Comparison of ENCODE assay signal across 25 mouse cellular contexts in genomic region chr1:188815072-188815471, GRCm38 (mm10).
DNase-seq lines count a peak whose midpoint lies in the region; ATAC-seq lines count a peak whose summit lies in the region.
"Had no signal": no experiment of that assay in that cellular context is flagged by ENCODE, and none has a peak within 500 bp of the region (broad histone marks: within the 10 kb centered on the region; RNA-seq: fewer than 3 reads in every experiment).

No protein-coding gene starts in this region.

- H3K27ac ChIP-seq in lung, embryonic 16.5 days (ENCODE audit: low read length), result no peak overlapping the region
- no peak overlapping the region for H3K27ac ChIP-seq in embryonic facial prominence, embryonic 14.5 days (replicated peaks; ENCODE audit: low read depth, low read length)
- H3K27ac ChIP-seq: forebrain, embryonic 12.5 days; forebrain, embryonic 15.5 days; heart, adult 2 months; heart, embryonic 10.5 days; heart, embryonic 13.5 days; hindbrain, embryonic 12.5 days; hindbrain, embryonic 15.5 days had no signal

- peak; percentile 69; the same call in 1 of the 2 replicates for ATAC-seq in lung, embryonic 16.5 days (ENCODE audit: low read depth)
- peak; percentile 62; the same call in 1 of the 2 replicates for ATAC-seq in embryonic facial prominence, embryonic 14.5 days (ENCODE audit: low read depth)
- ATAC-seq: activated CD4-positive, CD25-positive, alpha-beta regulatory T cell, adult 4 months; CD4-positive, CD25-positive, alpha-beta regulatory T cell, adult 4 months; forebrain, embryonic 15.5 days had no signal

- H3K4me3 ChIP-seq in lung, embryonic 16.5 days (ENCODE audit: low read length), result no peak overlapping the region
- no peak overlapping the region for H3K4me3 ChIP-seq in embryonic facial prominence, embryonic 14.5 days (ENCODE audit: low read depth, low read length)
- H3K4me3 ChIP-seq: erythroblast, embryonic 14.5 days; forebrain, embryonic 12.5 days; forebrain, embryonic 15.5 days; heart, adult 2 months; heart, embryonic 10.5 days; heart, embryonic 13.5 days; hindbrain, embryonic 12.5 days; hindbrain, embryonic 15.5 days had no signal

- H3K9me3 ChIP-seq in lung, embryonic 16.5 days (ENCODE audit: control insufficient read depth, low read length), result no peaks in the 10 kb centered on the region
- H3K9me3 ChIP-seq in embryonic facial prominence, embryonic 14.5 days (ENCODE audit: control insufficient read depth, low read length), result no peaks in the 10 kb centered on the region
- H3K9me3 ChIP-seq: forebrain, embryonic 12.5 days; forebrain, embryonic 15.5 days; heart, embryonic 10.5 days; heart, embryonic 13.5 days; hindbrain, embryonic 12.5 days; hindbrain, embryonic 15.5 days had no signal

- no peak overlapping the region for H3K4me2 ChIP-seq in lung, embryonic 16.5 days (ENCODE audit: low read depth, low read length)
- no peak overlapping the region for H3K4me2 ChIP-seq in embryonic facial prominence, embryonic 14.5 days (ENCODE audit: low read depth, low read length)
- H3K4me2 ChIP-seq: forebrain, embryonic 12.5 days; forebrain, embryonic 15.5 days; heart, embryonic 13.5 days; hindbrain, embryonic 12.5 days; hindbrain, embryonic 15.5 days had no signal

- H3K36me3 ChIP-seq in lung, embryonic 16.5 days (ENCODE audit: control insufficient read depth, insufficient read depth, low read length), result no peaks in the 10 kb centered on the region
- no peaks in the 10 kb centered on the region for H3K36me3 ChIP-seq in embryonic facial prominence, embryonic 14.5 days (ENCODE audit: control insufficient read depth, insufficient read depth, low read length)
- H3K36me3 ChIP-seq: forebrain, embryonic 12.5 days; forebrain, embryonic 15.5 days; heart, embryonic 10.5 days; heart, embryonic 13.5 days; hindbrain, embryonic 12.5 days; hindbrain, embryonic 15.5 days had no signal

- peak; percentile 3 to 5 for DNase-seq in kidney, postnatal 4 days
- no peak for DNase-seq in kidney, postnatal 14 days
- no peak for DNase-seq in lung, postnatal 14 days
- peak; percentile 81 for DNase-seq in embryonic facial prominence, embryonic 14.5 days (ENCODE audit: low spot score)
- no peak for DNase-seq in layer of hippocampus, adult 18-20 months (ENCODE audit: low spot score in 2 of 2)
- DNase-seq: adrenal gland, adult 8-10 months; adrenal gland, postnatal 25 days; cerebellum, adult 11-12 months; cerebellum, adult 8-10 months; cerebellum, postnatal 10 days; cerebellum, postnatal 36 days; embryo, embryonic 11 days; gastrocnemius, postnatal 25 days; heart, adult 2 months; heart, postnatal 14 days had no signal

- 54% methylated on average over 7 of the region's 7 CpGs for WGBS in lung, embryonic 16.5 days
- 65% methylated on average over 7 of the region's 7 CpGs for WGBS in embryonic facial prominence, embryonic 14.5 days

- H3K4me1 ChIP-seq in lung, embryonic 16.5 days (replicated peaks; ENCODE audit: control insufficient read depth, insufficient read depth, low read length), result no peaks in the 10 kb centered on the region
- H3K4me1 ChIP-seq in embryonic facial prominence, embryonic 14.5 days (ENCODE audit: control insufficient read depth, insufficient read depth, low read length), result 0 out of 2 replicates have a peak, but pooled peaks cover 4% of the 10 kb centered on the region
- H3K4me1 ChIP-seq: forebrain, embryonic 12.5 days; forebrain, embryonic 15.5 days; heart, embryonic 13.5 days; hindbrain, embryonic 12.5 days; hindbrain, embryonic 15.5 days had no signal

- H3K27me3 ChIP-seq in lung, embryonic 16.5 days (ENCODE audit: control insufficient read depth, insufficient read depth, low read depth, low read length), result no peaks in the 10 kb centered on the region
- no peaks in the 10 kb centered on the region for H3K27me3 ChIP-seq in embryonic facial prominence, embryonic 14.5 days (replicated peaks; ENCODE audit: control insufficient read depth, insufficient read depth, low read length)
- H3K27me3 ChIP-seq: forebrain, embryonic 12.5 days; forebrain, embryonic 15.5 days; heart, embryonic 13.5 days; hindbrain, embryonic 12.5 days; hindbrain, embryonic 15.5 days had no signal

- no peak overlapping the region for H3K9ac ChIP-seq in lung, embryonic 16.5 days (ENCODE audit: low read length)
- no peak overlapping the region for H3K9ac ChIP-seq in embryonic facial prominence, embryonic 14.5 days (ENCODE audit: low read depth, low read length)
- H3K9ac ChIP-seq: forebrain, embryonic 12.5 days; forebrain, embryonic 15.5 days; heart, embryonic 13.5 days; hindbrain, embryonic 12.5 days; hindbrain, embryonic 15.5 days had no signal

Comparison
In these comparisons a context has a peak if more than half of its experiments do, and no peak if none do; other contexts are left out.
1. DNase-seq: peak in kidney, postnatal 4 days (2 of 2) and embryonic facial prominence, embryonic 14.5 days (single experiment); none in kidney, postnatal 14 days (single experiment), lung, postnatal 14 days (single experiment) and layer of hippocampus, adult 18-20 months (0 of 2).